Mouse (Mus musculus): ENCODE results near the gene Cryzl1. TPM values are rescaled to one million over a fixed set of nuclear protein-coding genes. Genes with fewer than 3 reads are reported as not detected.

Gene Cryzl1
- polyA plus RNA-seq, 1 experiment from 2014 or later, result 73.6 TPM

- DNase-seq (ENCODE audit: low spot score) (no peak), ATAC-seq (replicated peaks; ENCODE audit: low FRiP score) (no peak)
- no peak overlapping the region for H3K27ac ChIP-seq (ENCODE audit: low read depth, low read length)
- H3K36me3 ChIP-seq (ENCODE audit: control insufficient read depth, insufficient read depth, low read length), result no peaks in the 10 kb centered on the region; the same call in 1 of the 2 replicates
- 87% methylated on average over 11 of the region's 11 CpGs for WGBS
- H3K9ac ChIP-seq (ENCODE audit: low read length), result no peak overlapping the region
- no peaks in the 10 kb centered on the region for H3K9me3 ChIP-seq (ENCODE audit: control insufficient read depth, low read length)
- H3K27me3 ChIP-seq (ENCODE audit: control insufficient read depth, insufficient read depth, low read length), result no peaks in the 10 kb centered on the region
- H3K4me2 ChIP-seq (ENCODE audit: low read depth, low read length, severe bottlenecking), result no peak overlapping the region
- H3K4me1 ChIP-seq (replicated peaks; ENCODE audit: control insufficient read depth, insufficient read depth, low read length), result no peaks in the 10 kb centered on the region
- no peak overlapping the region for H3K4me3 ChIP-seq (ENCODE audit: low read depth, low read length)
Observed at GRCm38 (mm10) chr16:91716927-91717349, 11.8 kb downstream of the Cryzl1 start.

GRCm38 (mm10) chr16:91710241-91710640, 18.5 kb downstream of the Cryzl1 start:
- no peak overlapping the region for H3K9ac ChIP-seq (ENCODE audit: low read length)
- no peak overlapping the region for H3K4me2 ChIP-seq (ENCODE audit: low read depth, low read length, severe bottlenecking)
- no peaks in the 10 kb centered on the region for H3K9me3 ChIP-seq (ENCODE audit: control insufficient read depth, low read length)
- DNase-seq (ENCODE audit: low spot score) (no peak), ATAC-seq (replicated peaks; ENCODE audit: low FRiP score) (no peak)
- H3K27me3 ChIP-seq (ENCODE audit: control insufficient read depth, insufficient read depth, low read length), result no peaks in the 10 kb centered on the region
- H3K4me1 ChIP-seq (replicated peaks; ENCODE audit: control insufficient read depth, insufficient read depth, low read length), result no peaks in the 10 kb centered on the region
- no peak overlapping the region for H3K4me3 ChIP-seq (ENCODE audit: low read depth, low read length)
- no peak overlapping the region for H3K27ac ChIP-seq (ENCODE audit: low read depth, low read length)
- peaks cover 6% of the 10 kb centered on the region; the same call in 1 of the 2 replicates for H3K36me3 ChIP-seq (ENCODE audit: control insufficient read depth, insufficient read depth, low read length)
- 91% methylated on average over 7 of the region's 7 CpGs for WGBS

DNA sequence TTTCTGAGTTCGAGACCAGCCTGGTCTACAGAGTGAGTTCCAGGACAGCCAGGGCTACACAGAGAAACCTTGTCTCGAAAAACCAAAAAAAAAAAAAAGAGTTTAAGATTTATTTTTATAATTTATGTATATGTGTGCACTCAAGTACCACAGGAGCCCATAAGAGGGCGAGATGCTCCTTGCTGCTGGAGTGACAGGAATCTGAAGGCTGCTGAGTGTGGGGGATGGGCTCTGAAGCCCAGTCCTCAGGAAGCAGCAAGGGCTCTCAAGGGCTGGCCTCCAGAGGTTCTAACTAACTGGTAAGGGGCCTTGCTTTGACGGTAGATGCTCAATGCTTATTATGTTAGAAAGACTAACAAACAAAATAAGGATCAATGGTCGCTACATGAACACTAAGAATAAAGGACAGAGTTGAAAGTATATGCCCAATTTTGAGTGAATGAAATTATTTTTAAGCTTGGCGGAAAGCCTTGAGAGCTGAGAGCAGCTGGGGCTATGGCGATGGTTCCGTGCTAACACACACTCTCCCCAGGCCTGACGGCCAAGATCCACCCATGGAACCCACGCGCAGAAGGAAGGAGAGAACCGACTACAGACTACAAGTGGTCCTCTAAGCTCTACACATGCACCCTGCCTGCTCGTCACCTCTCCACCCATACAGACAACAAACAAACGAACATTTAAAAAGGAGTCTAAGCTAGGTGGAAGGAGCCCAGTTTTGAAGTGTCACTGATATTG, 24.0 kb downstream of the Cryzl1 start:
- Histone ChIP-seq H3K4me3 (ENCODE audit: low read depth, low read length) (no peak overlapping the region), H3K36me3 (ENCODE audit: control insufficient read depth, insufficient read depth, low read length) (peaks cover 6% of the 10 kb centered on the region; the same call in 1 of the 2 replicates), H3K9me3 (ENCODE audit: control insufficient read depth, low read length) (no peaks in the 10 kb centered on the region), H3K27me3 (ENCODE audit: control insufficient read depth, insufficient read depth, low read length) (no peaks in the 10 kb centered on the region), H3K4me2 (ENCODE audit: low read depth, low read length, severe bottlenecking) (no peak overlapping the region), H3K4me1 (replicated peaks; ENCODE audit: control insufficient read depth, insufficient read depth, low read length) (no peaks in the 10 kb centered on the region), H3K27ac (ENCODE audit: low read depth, low read length) (no peak overlapping the region), H3K9ac (ENCODE audit: low read length) (no peak overlapping the region)
- no peak for DNase-seq (ENCODE audit: low spot score)
- WGBS, result 88% methylated on average over 14 of the region's 14 CpGs
- no peak for ATAC-seq (replicated peaks; ENCODE audit: low FRiP score)

- Histone ChIP-seq H3K27me3 (ENCODE audit: control insufficient read depth, insufficient read depth, low read length) (no peaks in the 10 kb centered on the region), H3K4me1 (replicated peaks; ENCODE audit: control insufficient read depth, insufficient read depth, low read length) (no peaks in the 10 kb centered on the region), H3K9ac (ENCODE audit: low read length) (no peak overlapping the region), H3K4me2 (ENCODE audit: low read depth, low read length, severe bottlenecking) (no peak overlapping the region), H3K4me3 (ENCODE audit: low read depth, low read length) (no peak overlapping the region), H3K9me3 (ENCODE audit: control insufficient read depth, low read length) (no peaks in the 10 kb centered on the region), H3K36me3 (ENCODE audit: control insufficient read depth, insufficient read depth, low read length) (peaks cover 3% of the 10 kb centered on the region; the same call in 1 of the 2 replicates), H3K27ac (ENCODE audit: low read depth, low read length) (no peak overlapping the region)
- ATAC-seq (replicated peaks; ENCODE audit: low FRiP score) (no peak), DNase-seq (ENCODE audit: low spot score) (no peak)
- whole genome bisulfite sequencing, result 56% methylated on average over 3 of the region's 3 CpGs
Observed at GRCm38 (mm10) chr16:91702771-91703188, 26.0 kb downstream of the Cryzl1 start.

GRCm38 (mm10) chr16:91701908-91702307, 26.9 kb downstream of the Cryzl1 start:
- H3K4me3 ChIP-seq (ENCODE audit: low read depth, low read length), result no peak overlapping the region
- no peak overlapping the region for H3K4me2 ChIP-seq (ENCODE audit: low read depth, low read length, severe bottlenecking)
- H3K9me3 ChIP-seq (ENCODE audit: control insufficient read depth, low read length), result no peaks in the 10 kb centered on the region
- H3K27ac ChIP-seq (ENCODE audit: low read depth, low read length), result no peak overlapping the region
- H3K27me3 ChIP-seq (ENCODE audit: control insufficient read depth, insufficient read depth, low read length), result no peaks in the 10 kb centered on the region
- ATAC-seq (replicated peaks; ENCODE audit: low FRiP score), result no peak
- H3K4me1 ChIP-seq (replicated peaks; ENCODE audit: control insufficient read depth, insufficient read depth, low read length), result no peaks in the 10 kb centered on the region
- H3K9ac ChIP-seq (ENCODE audit: low read length), result no peak overlapping the region
- WGBS, result 90% methylated on average over 13 of the region's 13 CpGs
- no peak for DNase-seq (ENCODE audit: low spot score)
- peaks cover 3% of the 10 kb centered on the region; the same call in 1 of the 2 replicates for H3K36me3 ChIP-seq (ENCODE audit: control insufficient read depth, insufficient read depth, low read length)

DNA sequence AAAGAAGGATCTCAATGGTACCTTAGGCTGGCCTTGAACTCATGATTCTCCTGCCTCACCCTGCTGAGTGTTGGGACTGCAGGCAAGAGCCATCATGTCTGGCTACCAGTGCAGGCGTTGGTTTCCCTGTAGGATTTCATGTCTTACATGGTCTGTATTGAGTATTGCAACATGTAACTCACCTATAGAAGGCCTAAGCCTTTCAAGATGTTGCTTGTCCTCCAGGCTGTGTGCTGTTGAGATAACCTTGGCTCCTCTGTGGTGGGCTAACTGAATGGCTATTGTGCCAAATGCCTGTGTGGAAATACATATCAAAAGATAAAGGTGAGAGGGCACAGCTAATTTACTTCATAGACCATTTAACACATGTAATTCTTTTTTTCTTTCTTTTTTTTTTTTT, 29.8 kb downstream of the Cryzl1 start:
- no peaks in the 10 kb centered on the region for H3K36me3 ChIP-seq (ENCODE audit: control insufficient read depth, insufficient read depth, low read length)
- H3K9me3 ChIP-seq (ENCODE audit: control insufficient read depth, low read length), result no peaks in the 10 kb centered on the region
- no peak overlapping the region for H3K27ac ChIP-seq (ENCODE audit: low read depth, low read length)
- 85% methylated on average over 1 of the region's 1 CpGs for WGBS
- DNase-seq (ENCODE audit: low spot score) (no peak), ATAC-seq (replicated peaks; ENCODE audit: low FRiP score) (no peak)
- no peak overlapping the region for H3K4me3 ChIP-seq (ENCODE audit: low read depth, low read length)
- no peak overlapping the region for H3K9ac ChIP-seq (ENCODE audit: low read length)
- H3K4me2 ChIP-seq (ENCODE audit: low read depth, low read length, severe bottlenecking), result no peak overlapping the region
- H3K27me3 ChIP-seq (ENCODE audit: control insufficient read depth, insufficient read depth, low read length), result no peaks in the 10 kb centered on the region
- no peaks in the 10 kb centered on the region for H3K4me1 ChIP-seq (replicated peaks; ENCODE audit: control insufficient read depth, insufficient read depth, low read length)

DNA sequence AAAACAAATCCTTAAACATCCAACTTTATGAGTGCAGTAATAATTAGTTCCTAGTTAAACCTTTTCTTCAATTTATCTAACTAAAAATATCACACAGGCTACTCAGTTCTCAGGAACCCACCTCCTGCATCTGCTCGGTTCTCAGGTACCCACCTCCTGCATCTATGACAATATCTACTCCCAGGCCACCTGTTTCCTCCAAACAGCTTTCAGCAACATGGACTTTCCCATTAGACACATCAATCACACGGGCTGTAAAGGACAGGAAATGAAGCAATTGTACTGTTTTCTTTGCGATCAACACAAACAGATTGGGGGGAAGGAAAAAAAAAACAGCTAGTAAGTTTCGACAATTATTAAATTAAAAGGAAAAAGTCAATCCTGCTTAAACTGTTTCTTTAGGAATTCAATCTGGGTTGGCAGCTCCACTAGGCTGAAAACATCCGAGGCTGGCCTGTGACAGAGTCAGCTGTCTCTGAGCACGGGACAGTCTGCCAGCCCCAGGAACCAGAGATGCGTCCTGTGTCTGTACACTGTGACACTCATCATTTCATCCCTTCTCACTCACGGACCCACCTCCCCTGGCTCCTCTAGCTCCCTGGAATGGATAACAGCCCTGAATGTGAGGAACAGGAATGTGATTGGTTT, 33.5 kb downstream of the Cryzl1 start:
- ATAC-seq (replicated peaks; ENCODE audit: low FRiP score) (no peak), DNase-seq (ENCODE audit: low spot score) (no peak)
- Histone ChIP-seq H3K9me3 (ENCODE audit: control insufficient read depth, low read length) (no peaks in the 10 kb centered on the region), H3K4me3 (ENCODE audit: low read depth, low read length) (no peak overlapping the region), H3K4me1 (replicated peaks; ENCODE audit: control insufficient read depth, insufficient read depth, low read length) (no peaks in the 10 kb centered on the region), H3K9ac (ENCODE audit: low read length) (no peak overlapping the region), H3K27ac (ENCODE audit: low read depth, low read length) (no peak overlapping the region), H3K4me2 (ENCODE audit: low read depth, low read length, severe bottlenecking) (no peak overlapping the region), H3K36me3 (ENCODE audit: control insufficient read depth, insufficient read depth, low read length) (no peaks in the 10 kb centered on the region), H3K27me3 (ENCODE audit: control insufficient read depth, insufficient read depth, low read length) (no peaks in the 10 kb centered on the region)
- WGBS, result 81% methylated on average over 8 of the region's 8 CpGs

- Histone ChIP-seq H3K27ac (ENCODE audit: low read depth, low read length) (no peak overlapping the region), H3K9me3 (ENCODE audit: control insufficient read depth, low read length) (no peaks in the 10 kb centered on the region), H3K9ac (ENCODE audit: low read length) (no peak overlapping the region), H3K36me3 (ENCODE audit: control insufficient read depth, insufficient read depth, low read length) (no peaks in the 10 kb centered on the region), H3K27me3 (ENCODE audit: control insufficient read depth, insufficient read depth, low read length) (no peaks in the 10 kb centered on the region), H3K4me1 (replicated peaks; ENCODE audit: control insufficient read depth, insufficient read depth, low read length) (no peaks in the 10 kb centered on the region), H3K4me3 (ENCODE audit: low read depth, low read length) (no peak overlapping the region), H3K4me2 (ENCODE audit: low read depth, low read length, severe bottlenecking) (no peak overlapping the region)
- DNase-seq (ENCODE audit: low spot score), result peak; percentile 89
- ATAC-seq (replicated peaks; ENCODE audit: low FRiP score), result peak; percentile 89
- WGBS, result 37% methylated on average over 14 of the region's 14 CpGs
Observed at GRCm38 (mm10) chr16:91694455-91695084, 34.2 kb downstream of the Cryzl1 start.
